Mouse (Mus musculus): Measurements from ENCODE around the gene Bcl2l1.

The Bcl2l1 gene

DNA sequence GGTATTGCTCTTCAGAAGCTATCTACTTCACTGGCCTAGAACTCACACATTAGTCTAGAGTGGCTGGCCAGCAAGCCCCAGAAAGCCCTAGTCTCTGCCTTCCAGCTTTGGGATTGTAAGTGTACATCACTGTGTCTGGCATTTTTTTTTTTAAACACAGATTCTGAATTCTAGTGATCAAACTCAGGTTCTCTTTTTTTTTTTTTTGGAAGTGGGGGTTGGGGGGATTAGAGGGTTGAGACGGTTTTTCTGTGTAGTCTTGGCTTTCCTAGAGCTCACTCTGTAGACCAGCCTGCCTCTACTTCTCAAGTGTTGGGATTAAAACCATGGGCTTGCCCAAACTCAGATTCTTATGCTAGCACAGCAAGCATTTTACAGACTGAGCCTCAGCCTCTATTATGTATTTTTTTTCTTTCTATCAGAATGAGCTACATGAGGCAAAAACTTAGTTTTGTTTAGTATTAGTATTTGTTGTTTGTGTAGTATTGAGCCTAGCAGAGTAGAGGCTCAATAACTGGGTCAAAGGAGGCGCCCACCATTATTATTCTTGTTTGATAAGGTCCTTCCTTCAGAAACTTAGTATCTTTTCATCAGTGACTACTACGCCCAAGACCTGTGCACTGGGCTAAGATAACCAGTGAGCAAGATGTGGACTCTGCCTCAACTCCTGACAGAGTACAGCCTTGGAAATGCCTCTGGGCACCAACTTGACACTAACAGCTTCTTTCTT is 6.9 kb downstream of the Bcl2l1 start:
- DNase-seq (ENCODE audit: low read depth, low spot score) = no peak

DNA sequence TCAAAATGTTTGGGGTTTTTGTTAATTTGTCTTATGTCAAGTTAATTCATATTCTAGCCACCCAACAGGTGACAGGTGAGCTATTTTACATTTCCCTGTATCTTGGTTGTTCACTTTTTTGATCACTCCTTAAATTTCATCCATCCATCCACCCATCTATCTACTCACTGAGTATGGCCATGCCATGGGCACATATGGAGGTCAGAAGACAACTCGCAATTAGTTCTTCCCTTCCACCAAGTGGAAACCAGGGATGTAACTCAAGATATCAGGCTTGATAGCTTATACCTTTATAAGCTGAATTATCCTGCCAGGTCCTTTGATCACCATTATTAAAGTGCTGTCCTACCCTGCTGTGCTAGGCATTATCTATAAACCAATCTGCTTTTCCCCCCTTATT is 7.8 kb downstream of the Bcl2l1 start:
- DNase-seq (ENCODE audit: low read depth, low spot score) = no peak

DNA sequence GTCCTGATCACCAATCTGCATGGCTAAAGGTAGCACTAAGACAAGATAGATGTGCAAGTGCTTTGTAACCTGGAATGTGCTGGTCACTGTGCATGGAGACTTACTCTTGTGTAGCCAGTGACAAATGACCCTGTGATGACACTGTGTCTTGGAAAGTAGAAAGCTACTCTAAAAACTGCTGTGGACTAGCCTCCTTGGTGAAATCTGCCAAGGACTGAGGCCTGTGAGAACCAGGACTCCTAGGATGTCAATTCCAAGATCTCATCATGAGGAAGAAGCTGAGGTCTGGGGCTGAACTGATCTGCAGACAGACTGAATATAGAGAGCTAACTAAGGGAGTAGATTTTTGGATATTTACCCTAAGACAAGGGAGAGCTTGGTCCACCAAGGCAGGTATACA is 10.0 kb downstream of the Bcl2l1 start:
- no peak for DNase-seq (ENCODE audit: low read depth, low spot score)

DNA sequence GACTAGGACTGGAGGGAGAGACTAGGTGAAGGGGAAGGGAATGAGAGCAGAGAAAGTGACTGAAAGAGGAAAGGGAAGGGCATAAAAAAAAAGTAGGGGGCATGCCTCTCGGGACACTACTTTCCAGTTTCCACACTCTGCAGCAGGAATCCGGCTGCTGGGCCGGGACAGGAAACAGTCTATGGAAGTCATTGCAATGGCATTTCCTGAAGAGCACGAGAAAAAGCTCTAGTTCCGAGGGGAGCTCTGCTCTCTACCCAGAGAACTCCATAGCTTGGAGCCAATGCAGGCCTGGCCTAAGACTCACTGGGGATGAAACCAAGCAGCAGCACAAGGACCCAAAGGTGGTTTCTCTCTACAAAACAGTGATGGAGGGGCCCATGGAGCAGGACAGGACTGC is 10.5 kb downstream of the Bcl2l1 start:
- no peak for DNase-seq (ENCODE audit: low read depth, low spot score)

DNA sequence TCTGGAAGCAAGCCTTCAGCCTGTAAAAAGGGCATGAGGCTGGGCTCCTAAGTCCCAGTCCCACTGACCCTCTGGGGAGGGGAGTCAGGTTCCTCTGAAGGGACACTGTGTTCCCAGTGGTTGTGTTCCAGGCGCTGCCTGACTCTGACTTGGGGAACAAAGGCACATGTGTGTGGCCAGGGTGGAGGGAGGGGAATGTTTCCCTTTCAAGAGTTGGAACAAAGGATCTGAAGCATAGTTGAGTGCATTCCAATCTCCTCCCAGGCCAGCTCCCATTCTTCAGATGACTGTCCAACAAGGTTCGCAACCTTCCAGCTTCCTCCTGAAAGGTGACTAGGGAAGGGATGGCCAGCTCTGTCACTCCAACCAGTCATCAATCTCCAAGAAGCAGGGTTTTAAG is 11.2 kb downstream of the Bcl2l1 start:
- DNase-seq (ENCODE audit: low read depth, low spot score) = no peak

DNA sequence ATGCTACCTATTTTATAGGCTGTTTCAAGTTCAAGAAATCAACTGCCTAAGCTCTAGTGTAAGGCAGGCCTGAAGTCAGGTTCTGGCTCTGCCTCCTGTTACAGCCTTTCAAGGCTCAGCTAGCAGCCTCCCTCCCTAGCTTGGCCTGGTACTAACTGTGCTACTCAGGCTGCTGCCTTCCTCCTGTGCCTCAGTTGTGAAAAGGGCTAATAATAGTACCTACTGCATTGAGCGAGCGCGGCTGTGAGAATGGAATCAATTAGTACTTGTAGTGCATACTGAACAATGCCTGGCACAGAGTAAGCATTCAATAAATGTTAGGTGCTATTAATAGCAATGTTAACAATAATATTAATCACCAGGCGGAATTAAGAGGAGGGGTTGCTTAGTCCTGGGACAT is 11.6 kb downstream of the Bcl2l1 start:
- no peak for DNase-seq (ENCODE audit: low read depth, low spot score)

DNA sequence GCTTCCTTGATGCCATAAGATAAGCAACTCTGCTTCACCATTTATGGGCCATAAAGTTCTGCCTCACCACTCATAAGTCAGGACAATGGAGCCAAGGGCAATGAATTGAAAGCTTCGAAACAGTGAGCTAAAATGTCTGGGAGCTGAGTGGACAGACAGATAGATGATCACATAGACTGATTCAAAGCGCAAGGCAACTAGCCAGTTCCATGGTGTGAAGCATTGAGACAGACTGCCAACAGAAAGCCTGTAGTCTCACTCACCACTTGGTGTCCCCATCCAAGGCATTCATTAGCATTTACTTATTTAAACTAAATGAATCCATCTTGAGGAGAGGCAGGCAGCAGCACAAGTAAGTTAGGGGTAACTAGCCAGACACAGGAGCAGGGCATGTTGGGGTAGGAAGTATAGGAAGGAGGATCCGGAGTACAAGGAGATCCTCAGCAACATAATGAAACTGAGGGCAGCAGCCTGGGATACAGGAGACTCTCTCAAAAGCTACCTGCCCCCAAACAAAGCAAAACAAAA is 12.4 kb downstream of the Bcl2l1 start:
- no peak for DNase-seq (ENCODE audit: low read depth, low spot score)

DNA sequence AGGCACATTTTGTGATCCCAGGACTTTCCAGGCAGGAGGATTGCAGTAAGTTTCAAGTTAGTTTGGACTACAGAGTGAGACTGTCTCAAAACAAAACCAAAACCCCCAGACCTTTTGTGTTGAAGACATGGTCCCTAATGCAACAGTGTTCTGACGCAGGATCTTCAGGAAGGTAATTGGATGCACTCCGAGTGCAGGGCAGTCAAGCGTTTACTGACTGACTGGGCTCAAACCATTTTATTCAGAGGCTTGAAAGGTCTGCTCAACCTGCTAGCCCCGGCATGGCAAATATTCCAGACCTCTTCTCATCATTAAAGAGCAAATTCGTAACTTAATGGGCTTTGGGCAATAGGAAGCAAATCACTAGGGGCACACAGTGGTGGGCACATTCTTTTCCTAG is 12.8 kb downstream of the Bcl2l1 start:
- DNase-seq (ENCODE audit: low read depth, low spot score) = no peak

DNA sequence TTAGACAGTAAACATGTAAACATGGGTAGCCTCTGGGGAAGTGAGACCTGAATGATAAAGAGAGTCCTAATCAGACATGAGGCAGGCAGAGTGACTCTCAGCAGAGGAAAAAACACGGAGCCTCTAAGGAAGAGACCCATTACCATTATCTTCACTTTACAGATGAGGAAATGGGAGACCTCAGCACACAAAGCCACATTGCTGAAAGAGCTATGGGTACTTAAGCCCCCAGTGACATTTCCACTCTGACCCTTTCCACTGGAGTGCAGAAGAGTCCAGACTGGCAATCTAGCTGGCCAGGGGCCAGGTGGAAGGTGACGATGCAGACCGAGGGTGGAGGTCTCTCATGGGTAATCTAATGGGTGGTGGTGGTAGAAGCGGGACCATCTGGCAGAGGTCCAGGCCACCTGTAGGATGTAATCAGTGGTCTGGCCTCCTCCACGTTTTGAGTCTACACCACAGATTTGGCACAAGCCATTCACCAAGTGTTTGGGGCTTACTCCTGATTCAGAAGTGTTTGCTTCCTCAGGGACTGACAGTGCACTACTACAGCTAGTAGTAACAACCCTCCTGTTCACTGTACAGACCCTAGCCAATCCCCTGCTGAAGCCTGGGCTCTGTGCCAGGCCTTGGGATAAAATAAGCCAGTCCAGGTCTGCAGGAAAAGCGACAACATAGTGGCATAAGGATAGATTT is 13.8 kb downstream of the Bcl2l1 start:
- no peak for DNase-seq (ENCODE audit: low read depth, low spot score)

DNA sequence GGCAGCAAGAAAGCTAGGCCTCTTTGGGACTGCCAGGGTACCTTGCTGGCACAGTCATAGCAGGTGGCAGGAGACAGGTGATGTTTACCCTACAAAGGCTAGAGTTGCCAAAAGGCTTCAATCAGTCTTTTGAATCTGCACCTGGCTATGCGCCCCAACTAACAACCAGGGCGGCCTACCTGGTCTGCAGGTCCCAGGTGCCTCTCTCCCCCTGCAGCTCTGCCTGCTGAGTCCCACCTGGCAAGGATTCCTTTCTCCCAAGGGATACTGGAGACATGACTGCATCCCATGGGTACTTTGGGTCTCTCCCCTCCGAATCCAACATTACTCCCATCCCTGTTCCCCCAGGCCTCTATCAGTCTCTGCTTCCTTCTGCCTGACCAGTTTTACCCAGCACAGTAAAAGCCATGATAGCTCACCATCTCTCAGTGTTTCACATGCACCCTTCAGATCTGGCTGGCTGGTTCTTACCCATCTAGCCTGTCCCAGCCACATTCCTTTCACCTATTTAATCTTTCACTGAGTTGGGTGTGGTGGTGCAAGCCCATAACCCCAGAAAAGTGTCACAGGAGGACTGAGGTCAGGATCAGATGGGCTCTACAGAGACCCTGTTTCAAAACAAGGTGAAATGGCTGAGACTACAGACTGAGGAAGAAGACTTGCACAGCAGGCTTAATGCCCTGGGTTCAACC is 14.7 kb downstream of the Bcl2l1 start:
- no peak for DNase-seq (ENCODE audit: low read depth, low spot score)

DNA sequence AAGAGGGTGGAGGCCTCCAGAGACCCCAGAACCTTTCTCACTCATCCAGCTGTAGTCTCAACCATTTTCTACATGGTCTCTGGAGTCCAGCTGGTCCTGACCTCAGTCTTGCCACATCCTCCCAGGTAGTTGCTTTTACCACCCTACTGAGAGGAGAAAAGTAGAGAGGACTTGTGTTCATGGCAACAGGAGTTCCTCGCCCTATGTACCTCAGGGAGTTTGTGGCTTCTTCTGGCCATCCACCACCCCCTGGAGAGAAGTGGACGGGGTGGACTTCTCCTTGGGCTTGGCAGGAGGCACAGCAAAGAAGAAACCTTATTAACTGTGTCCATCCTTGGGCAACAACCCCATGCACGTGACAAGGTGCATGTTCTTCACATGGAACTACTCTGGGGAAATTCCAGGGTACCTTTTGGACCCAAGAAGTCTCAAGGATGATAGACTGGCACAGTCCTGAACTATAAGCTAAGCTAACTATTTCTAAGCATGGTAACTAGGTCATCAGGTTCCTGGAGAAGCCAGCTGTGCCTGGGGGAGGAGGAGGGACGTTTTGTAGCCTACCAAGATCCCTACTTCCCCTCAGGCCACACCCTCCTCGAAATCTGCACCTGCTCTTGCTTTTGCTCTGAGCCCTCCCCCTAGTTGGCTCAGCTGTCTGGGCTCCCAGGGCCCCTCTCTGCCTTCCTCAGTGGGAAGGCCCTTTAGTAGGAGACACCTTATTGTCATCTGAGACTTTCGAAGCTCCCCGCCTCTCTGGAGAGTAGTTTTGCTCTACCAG is 15.5 kb downstream of the Bcl2l1 start:
- no peak for DNase-seq (ENCODE audit: low read depth, low spot score)

DNA sequence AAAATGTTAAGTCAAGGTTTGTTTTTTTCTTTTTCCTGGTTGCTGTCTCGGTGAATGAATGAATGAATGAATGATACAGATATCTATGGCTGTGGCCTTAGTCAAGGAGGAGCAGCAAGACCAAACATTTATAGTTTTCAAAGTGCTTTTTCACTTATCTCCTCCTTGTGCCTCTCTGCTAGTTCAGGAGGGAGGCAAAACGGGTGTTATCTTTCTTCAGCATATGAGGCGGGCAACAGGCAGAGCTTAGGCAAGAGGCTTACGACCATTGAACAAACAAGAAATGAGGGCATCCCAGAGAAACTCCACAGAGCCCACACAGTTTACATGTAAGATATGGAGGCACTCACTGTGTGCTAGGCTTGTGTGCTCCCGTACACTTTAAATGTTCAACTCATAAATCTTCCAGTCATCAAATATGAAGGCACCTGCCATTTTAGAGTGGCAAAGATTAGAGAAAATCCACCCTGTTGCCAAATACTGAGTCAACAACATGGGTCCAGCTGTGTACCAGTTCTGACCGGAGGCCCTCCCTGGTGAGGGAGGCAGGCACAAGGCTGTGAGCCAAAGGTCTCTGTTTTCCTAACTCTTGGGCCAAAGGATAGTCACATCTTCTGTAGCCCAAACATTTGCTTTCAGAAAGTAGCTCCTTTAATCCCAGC is 17.2 kb downstream of the Bcl2l1 start:
- DNase-seq (ENCODE audit: low read depth, low spot score) = no peak

DNA sequence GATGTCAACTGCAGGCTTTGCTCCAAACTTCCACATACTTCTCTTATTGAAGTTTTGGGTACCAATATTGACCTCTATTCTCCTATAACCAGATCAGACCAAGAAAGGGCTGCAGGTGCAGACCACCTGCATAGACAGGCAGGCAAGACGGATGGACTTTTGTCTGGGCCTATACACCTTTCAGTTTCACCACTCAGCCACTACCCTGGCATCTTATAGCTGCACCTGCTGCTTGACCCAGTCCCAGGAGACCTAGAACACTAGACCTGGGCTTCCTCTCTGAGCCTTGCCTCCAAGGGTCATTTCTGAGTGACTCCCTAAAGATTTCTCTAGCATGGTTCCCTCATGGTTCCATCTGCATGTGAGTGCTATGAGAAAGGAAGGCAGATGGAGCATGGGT is 18.3 kb downstream of the Bcl2l1 start:
- no peak for DNase-seq (ENCODE audit: low read depth, low spot score)

DNA sequence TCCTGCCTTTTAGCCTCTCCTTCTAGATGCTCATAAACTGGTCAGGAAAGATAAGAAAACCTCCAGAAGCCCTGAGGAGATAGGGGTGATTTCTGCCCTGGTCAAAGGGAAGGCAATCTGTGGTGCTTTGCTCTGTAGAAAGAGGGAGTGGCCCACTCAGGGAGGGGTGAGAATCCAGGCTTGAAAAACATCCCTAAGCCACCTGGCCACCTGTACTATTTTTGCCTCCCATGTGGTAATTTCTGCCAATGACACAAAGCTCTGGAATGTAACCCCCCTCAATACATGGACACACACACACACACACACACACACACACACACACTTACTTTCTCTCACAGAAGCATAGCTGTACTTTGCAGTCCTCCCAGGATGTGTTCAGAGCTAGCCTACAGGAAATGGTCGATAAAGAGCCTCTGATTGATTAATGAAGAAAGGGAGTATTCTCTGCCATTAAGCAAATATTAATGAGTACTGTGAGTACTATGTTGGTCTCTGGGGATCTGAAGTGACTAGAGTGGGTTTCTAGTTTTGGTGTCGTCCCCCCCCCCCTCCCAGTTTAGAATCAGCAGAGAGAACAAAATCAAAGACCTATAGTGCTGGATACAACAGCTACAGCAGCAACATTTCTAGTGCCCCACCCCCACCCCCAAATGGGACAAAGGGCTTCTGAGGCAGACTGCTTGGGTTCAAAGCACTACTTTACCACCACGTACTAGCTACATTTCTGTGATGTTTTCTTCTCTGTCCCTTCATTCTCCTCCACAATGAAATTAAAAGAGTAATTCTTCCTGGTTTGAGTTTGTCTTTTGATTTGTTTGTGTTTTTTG is 20.0 kb downstream of the Bcl2l1 start:
- DNase-seq (ENCODE audit: low read depth, low spot score) = no peak

DNA sequence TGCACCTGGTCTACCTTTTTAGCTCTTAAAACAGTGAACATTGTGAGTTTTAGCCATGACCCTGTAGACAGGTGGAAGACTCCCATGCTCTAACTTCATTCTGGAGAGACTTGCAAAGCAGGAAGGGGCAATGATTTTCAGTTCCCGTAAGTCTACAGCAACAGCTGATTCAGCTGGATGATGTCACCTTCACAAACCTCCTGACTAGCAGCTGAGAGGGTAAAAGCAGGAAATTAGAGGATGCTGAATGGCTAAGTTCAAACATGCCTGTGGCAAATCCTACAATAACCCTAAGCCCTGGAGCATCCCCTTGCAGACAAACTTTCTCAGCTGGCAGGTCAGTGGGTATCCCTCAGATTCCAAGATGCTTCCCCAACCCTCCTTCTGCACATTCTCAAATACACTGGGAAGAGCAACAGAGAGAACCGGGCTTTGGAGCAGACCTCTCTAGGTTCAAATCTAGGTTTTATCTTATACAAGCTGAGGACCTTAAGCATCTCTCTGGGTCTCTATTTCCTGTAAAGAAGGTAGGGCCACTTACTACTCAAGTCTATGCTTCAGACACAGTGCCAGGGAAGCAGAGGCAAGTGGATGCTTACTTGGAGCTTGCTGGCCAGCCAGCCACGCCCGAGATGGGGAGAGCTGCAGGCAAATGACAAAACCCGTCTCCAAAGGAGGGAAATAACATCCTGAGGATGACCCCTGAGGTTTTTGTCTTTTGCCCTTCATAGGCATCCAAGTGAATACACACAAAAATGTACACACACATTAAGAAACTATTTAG is 21.2 kb downstream of the Bcl2l1 start:
- no peak for DNase-seq (ENCODE audit: low read depth, low spot score)

DNA sequence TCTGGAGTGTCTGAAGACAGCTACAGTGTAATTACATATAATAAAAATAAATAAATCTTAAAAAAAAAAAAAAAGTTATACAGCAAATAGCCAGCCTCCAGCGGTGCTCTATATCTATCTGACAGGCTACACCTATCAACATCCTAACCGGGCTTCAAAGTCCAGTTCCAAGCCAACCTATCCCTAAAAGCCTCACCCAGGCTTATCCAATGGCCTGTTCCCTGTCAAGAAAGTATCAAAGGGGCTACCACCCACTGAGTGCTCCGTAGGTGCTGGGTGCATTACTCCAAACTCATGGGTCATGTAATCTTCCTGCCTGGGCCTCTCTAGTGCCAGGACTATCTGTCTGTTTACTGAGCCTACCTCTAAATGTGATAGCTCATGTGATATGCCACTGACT is 23.4 kb downstream of the Bcl2l1 start:
- DNase-seq (ENCODE audit: low read depth, low spot score) = no peak

DNA sequence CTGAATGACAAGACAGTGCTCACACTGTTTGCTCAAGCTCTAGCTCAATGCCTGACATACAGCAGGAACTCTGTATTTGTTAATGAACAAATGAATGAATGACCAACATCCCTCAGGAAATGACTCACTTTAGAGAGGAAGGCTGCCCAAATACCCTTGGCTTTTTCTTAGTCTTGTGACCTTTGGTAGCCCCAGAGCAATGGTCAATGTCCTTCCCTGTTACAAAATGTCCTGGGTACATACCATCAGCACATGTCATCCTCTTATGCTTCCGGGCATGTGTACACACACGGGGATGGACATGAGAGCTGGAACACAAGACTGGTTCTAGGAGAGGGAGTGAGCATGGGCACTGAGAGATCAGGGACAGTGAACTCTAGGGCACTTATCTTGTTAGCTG is 25.5 kb downstream of the Bcl2l1 start:
- DNase-seq (ENCODE audit: low read depth, low spot score) = no peak

DNA sequence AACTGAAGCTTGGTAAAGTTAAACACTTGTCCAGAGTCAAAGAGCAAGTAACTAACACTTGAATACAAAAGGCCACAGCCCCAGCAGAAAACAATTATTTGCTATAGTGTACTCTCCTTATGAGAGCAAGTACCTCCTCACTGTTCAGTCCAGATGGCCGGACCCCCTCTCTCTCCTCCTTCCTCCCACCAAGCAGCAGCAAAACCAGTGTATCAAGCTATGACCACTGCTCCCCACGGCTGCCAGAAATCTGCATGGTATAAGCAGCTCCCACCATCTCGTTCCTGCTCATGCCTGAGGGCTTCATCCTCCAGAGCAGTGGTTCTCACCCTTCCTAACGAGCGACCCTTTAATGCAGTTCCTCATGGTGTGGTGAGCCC is 26.4 kb downstream of the Bcl2l1 start:
- no peak for DNase-seq (ENCODE audit: low read depth, low spot score)

DNA sequence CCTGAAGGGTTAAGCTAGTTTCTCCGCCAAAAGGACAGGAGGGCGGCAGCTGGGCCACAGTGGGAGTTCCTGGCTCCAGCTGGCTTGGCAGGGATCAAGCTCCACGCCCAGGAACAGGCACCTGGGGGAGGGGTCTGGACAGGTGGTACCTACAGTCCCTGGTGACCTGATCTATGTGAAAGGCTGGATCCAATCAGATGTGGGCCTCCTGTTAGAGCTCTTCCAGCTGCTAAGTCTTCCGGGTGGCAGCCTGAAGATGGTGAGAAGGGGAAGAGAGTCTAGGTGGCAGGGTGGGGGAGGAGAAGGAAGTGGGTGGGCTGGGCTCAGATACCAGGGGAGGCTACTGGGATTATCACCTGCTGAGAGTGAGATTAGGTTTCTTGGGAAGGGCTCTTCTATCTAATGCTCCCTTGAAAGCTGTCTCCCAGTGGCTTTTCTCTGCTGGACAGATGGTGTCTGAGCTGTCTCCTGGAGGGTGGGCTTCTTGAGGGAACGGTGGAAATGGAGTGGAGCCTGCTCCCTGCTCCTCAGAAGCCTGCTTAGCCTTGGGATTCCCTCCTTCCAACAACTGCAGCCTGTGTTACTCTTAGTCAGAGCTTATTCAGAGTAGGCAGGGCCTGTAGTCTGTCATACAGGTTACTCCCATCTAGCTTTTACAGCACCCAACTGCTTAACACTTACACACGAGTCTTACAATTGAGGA is 27.0 kb downstream of the Bcl2l1 start:
- DNase-seq (ENCODE audit: low read depth, low spot score) = no peak

Data from retina, adult 2 months (tissue).